Mouse (Mus musculus) stomach, embryonic 14.5 days (tissue): Measurements from ENCODE around the gene Gm8232. TPM values are rescaled to one million over a fixed set of nuclear protein-coding genes. Genes with fewer than 3 reads are reported as not detected.
"Not testable (repeated sequence)": the region's sequence is repeated elsewhere in the genome, so short reads cannot be mapped to it uniquely, and the experiment has no call there.

Source experiments
- ATAC-seq: fragments of 200-750 bp; cut with Nextera tagmentation; 2 replicates; pipeline ENCODE4 v1.8.0; 2017; ENCODE audit warnings: low read depth, moderate TSS enrichment; ENCODE audit not compliant: insufficient number of reproducible peaks, insufficient read depth, low FRiP score
- H3K27ac ChIP-seq: fragments of 300-500 bp; sonication (generic); 2 replicates; pipeline ENCODE4 v1.5.1; 2014; ENCODE audit warnings: mild to moderate bottlenecking, low read length, moderate library complexity, mixed read lengths
- H3K27me3 ChIP-seq: fragments of 300-500 bp; sonication (generic); 2 replicates; pipeline ENCODE4 v1.6.1; 2014; ENCODE audit warnings: low read length, control low read depth, mixed read lengths; ENCODE audit not compliant: control insufficient read depth, insufficient read depth
- H3K36me3 ChIP-seq: fragments of 300-500 bp; sonication (generic); 2 replicates; pipeline ENCODE4 v1.6.1; 2014; ENCODE audit warnings: mild to moderate bottlenecking, control low read depth, low read length, moderate library complexity, mixed read lengths; ENCODE audit not compliant: control insufficient read depth, insufficient read depth
- H3K4me1 ChIP-seq: fragments of 300-500 bp; sonication (generic); 2 replicates; pipeline ENCODE4 v1.6.1; 2014; ENCODE audit warnings: low read length, control low read depth, mixed read lengths; ENCODE audit not compliant: control insufficient read depth, insufficient read depth
- H3K4me2 ChIP-seq: fragments of 300-500 bp; sonication (generic); replicated peaks from 2 replicates; pipeline ENCODE4 v1.6.1; 2014; ENCODE audit warnings: low read depth, low read length, control low read depth
- H3K4me3 ChIP-seq: fragments of 300-500 bp; sonication (generic); 2 replicates; pipeline ENCODE4 v1.5.1; 2014; ENCODE audit warnings: low read depth, low read length, control low read depth
- H3K9ac ChIP-seq: fragments of 300-500 bp; sonication (generic); replicated peaks from 2 replicates; pipeline ENCODE4 v1.6.1; 2014; ENCODE audit warnings: low read depth, mild to moderate bottlenecking, control low read depth, low read length, moderate library complexity, mixed read lengths
- H3K9me3 ChIP-seq: fragments of 300-500 bp; sonication (generic); 2 replicates; pipeline ENCODE4 v1.6.1; 2016; ENCODE audit warnings: low read depth, low read length, control low read depth; ENCODE audit not compliant: control insufficient read depth
- WGBS: fragments of 180-500 bp; shearing (Covaris S2); extraction: QIAGEN DNeasy Blood & Tissue Kit; methylation state at CpG from one replicate; pipeline ENCODE4 v1.1.7; 2014; 5-methylcytosine and 5-hydroxymethylcytosine counted together
- polyA plus RNA-seq: library from polyadenylated mRNA; unstranded; fragments of >200 nt; fragmentation: Nextera tagmentation; extraction: Ambion mirVana; gene quantifications from 2 replicates; pipeline ENCODE4 v1.2.1, GENCODE M21; 2014

Gene Gm8232
- not detected in 2 replicates for polyA plus RNA-seq

DNA sequence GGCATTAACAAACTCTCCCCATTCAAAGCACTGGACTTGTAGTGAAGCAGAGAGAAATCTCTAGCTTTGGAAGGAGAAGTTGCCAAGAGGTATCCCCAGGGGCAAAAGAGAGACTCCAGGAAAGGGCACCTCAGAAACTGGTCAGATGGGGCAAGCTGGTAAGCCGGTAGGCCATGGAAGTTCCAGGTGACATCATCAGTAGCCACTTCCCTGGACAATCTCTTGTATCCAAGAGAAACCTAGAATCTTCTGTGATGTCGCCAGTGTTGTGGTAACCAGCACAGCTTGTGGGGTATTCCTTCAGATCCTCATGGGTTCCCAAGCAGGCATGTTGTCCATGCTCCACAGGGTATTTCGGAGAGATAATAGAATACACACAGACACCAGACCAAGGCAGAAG is at the start of gene Gm8232:
Gene Gm8232, plus strand, starts transcription at position 301 of the 400 bp plus-strand sequence.
- not testable (repeated sequence) for ATAC-seq, H3K9ac ChIP-seq
- 80% methylated on average over 2 of the region's 3 CpGs for WGBS

DNA sequence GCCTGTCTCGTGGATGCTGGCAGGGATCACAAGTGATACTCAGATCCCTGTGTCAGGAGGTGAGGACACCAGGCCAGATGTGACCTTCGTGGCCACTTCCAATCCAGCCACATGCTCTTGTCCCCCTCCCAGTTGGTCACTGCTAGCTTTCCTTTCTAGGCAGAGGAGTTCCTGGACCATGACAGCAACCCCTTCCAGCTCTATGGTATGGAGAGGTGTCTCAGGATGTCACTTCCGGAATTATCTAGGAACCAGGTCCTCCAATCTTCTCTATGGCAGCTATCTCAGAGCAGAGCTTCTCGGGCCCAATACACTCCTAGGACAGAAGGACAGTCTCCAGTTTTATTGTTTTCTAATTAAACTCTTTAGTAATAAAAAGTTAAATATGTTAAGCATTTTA is 49.2 kb upstream of the Gm8232 start:
- H3K4me3 ChIP-seq, H3K9ac ChIP-seq, H3K27me3 ChIP-seq, H3K4me2 ChIP-seq, H3K9me3 ChIP-seq, H3K4me1 ChIP-seq, H3K27ac ChIP-seq, ATAC-seq, H3K36me3 ChIP-seq: not testable (repeated sequence)
- WGBS, result 74% methylated on average over 3 of the region's 4 CpGs

More for the DNA sequence above, at the start of gene Gm8232:
- H3K9me3 ChIP-seq, H3K27ac ChIP-seq, H3K4me1 ChIP-seq, H3K4me2 ChIP-seq, H3K36me3 ChIP-seq, H3K27me3 ChIP-seq, H3K4me3 ChIP-seq: not testable (repeated sequence)

DNA sequence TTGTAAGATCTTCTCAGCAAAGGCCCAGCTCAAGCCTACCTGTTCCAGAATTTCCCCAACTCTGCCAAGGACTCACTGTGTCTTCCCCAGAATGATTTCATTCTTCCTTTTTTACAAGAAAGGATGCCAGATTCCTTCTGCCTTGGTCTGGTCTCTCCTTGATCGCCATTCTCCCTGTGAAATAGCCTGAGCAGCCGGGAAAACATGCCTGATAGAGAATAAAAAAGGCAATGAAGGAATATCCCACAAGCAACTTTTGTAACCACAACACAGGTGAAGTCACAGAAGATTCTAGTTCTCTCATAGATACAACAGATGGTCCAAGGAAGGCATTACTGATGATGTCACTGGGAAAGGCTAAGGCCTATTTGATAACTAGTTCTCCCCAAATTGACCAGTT is 22.8 kb upstream of the Gm8232 start, which contains the start of gene Gm3371:
Gene Gm3371, minus strand, starts transcription at position 101 of the 400 bp plus-strand sequence.
- no CpG with 5 or more reads among the region's 2 CpGs for WGBS
- not testable (repeated sequence) for H3K27me3 ChIP-seq, H3K36me3 ChIP-seq, H3K4me1 ChIP-seq, H3K9me3 ChIP-seq, H3K27ac ChIP-seq, ATAC-seq, H3K4me2 ChIP-seq, H3K9ac ChIP-seq, H3K4me3 ChIP-seq

Other genes starting within 250 kb of the Gm8232 start
- not detected in 2 replicates for gene Gm8212, start 236.0 kb upstream of the Gm8232 start, polyA plus RNA-seq
- not detected in 2 replicates for gene 4930503E14Rik, start 220.4 kb upstream of the Gm8232 start, polyA plus RNA-seq
- gene Gm8220, start 148.1 kb upstream of the Gm8232 start, polyA plus RNA-seq, result not detected in 2 replicates
- not detected in 2 replicates for gene Gm5930, start 95.1 kb upstream of the Gm8232 start, polyA plus RNA-seq
- gene Gm8229, start 68.3 kb upstream of the Gm8232 start, polyA plus RNA-seq, result not detected in 2 replicates
- not detected in 2 replicates for gene Gm3371, start 22.9 kb upstream of the Gm8232 start, polyA plus RNA-seq
- not detected in 2 replicates for gene BC061237, start 58.8 kb downstream of the Gm8232 start, polyA plus RNA-seq
- not detected in 2 replicates for gene Gm17093, start 84.6 kb downstream of the Gm8232 start, polyA plus RNA-seq
- gene Gm8247, start 149.5 kb downstream of the Gm8232 start, polyA plus RNA-seq, result not detected in 2 replicates
- gene Gm5624, start 194.3 kb downstream of the Gm8232 start, polyA plus RNA-seq, result not detected in 2 replicates